Mouse (Mus musculus) thymus, adult 2 months (tissue): ENCODE data around the gene Ppp2r5c.

ENCODE experiments used
- CTCF ChIP-seq: fragments of 200-500 bp; IDR thresholded peaks from 2 replicates; pipeline ENCODE4 v1.5.1; 2012; ENCODE audit warnings: mild to moderate bottlenecking, control low read depth, low read length, moderate library complexity, borderline replicate concordance; ENCODE audit not compliant: control insufficient read depth, poor library complexity, insufficient read depth; ENCODE audit errors: extremely low read depth
- POLR2A ChIP-seq: fragments of 200-500 bp; IDR thresholded peaks from 2 replicates; pipeline ENCODE4 v1.6.1; 2012; ENCODE audit warnings: mild to moderate bottlenecking, low read length, control low read depth, moderate library complexity; ENCODE audit not compliant: control insufficient read depth, poor library complexity, insufficient read depth; ENCODE audit errors: extremely low read depth

- TF ChIP-seq POLR2A (no peak), CTCF (no peak)
Observed at GRCm38 (mm10) chr12:110494846-110495245, 47.9 kb downstream of the Ppp2r5c start.
